Comparison of ENCODE assay signal across 28 mouse cellular contexts in genomic region chr16:21833469-21833868, GRCm38 (mm10). TPM values are rescaled to one million over a fixed set of nuclear protein-coding genes. Genes with fewer than 3 reads are reported as not detected.
DNase-seq lines count a peak whose midpoint lies in the region; ATAC-seq and TF ChIP-seq lines count a peak whose summit lies in the region.
"Had no signal": no experiment of that assay in that cellular context is flagged by ENCODE, and none has a peak within 500 bp of the region (broad histone marks: within the 10 kb centered on the region; RNA-seq: fewer than 3 reads in every experiment).

No protein-coding gene starts in this region.

- no peak overlapping the region for H3K9ac ChIP-seq in kidney, postnatal 0 days (ENCODE audit: low read depth, low read length)
- H3K9ac ChIP-seq in kidney, embryonic 14.5 days (ENCODE audit: low read depth, low read length), result no peak overlapping the region
- no peak overlapping the region for H3K9ac ChIP-seq in midbrain, embryonic 14.5 days (replicated peaks; ENCODE audit: low read length)
- no peak overlapping the region for H3K9ac ChIP-seq in midbrain, embryonic 11.5 days (ENCODE audit: low read length)
- no peak overlapping the region for H3K9ac ChIP-seq in CH12.LX (ENCODE audit: insufficient read depth, low read depth)
- H3K9ac ChIP-seq: heart, embryonic 13.5 days; hindbrain, embryonic 14.5 days; limb, embryonic 12.5 days had no signal

- no peak overlapping the region for H3K4me2 ChIP-seq in kidney, postnatal 0 days (ENCODE audit: low read length)
- H3K4me2 ChIP-seq in kidney, embryonic 14.5 days (replicated peaks; ENCODE audit: low read depth, low read length), result no peak overlapping the region
- no peak overlapping the region for H3K4me2 ChIP-seq in midbrain, embryonic 14.5 days (ENCODE audit: low read length)
- H3K4me2 ChIP-seq in midbrain, embryonic 11.5 days, result no peak overlapping the region
- H3K4me2 ChIP-seq in CH12.LX (ENCODE audit: insufficient read depth, low read depth, poor library complexity, severe bottlenecking), result no peak overlapping the region
- H3K4me2 ChIP-seq: heart, embryonic 13.5 days; hindbrain, embryonic 14.5 days; limb, embryonic 12.5 days had no signal

- H3K9me3 ChIP-seq in kidney, postnatal 0 days (replicated peaks; ENCODE audit: low read length), result no peaks in the 10 kb centered on the region
- no peaks in the 10 kb centered on the region for H3K9me3 ChIP-seq in kidney, embryonic 14.5 days (ENCODE audit: control insufficient read depth, low read length)
- H3K9me3 ChIP-seq in midbrain, embryonic 14.5 days (ENCODE audit: control insufficient read depth, low read length), result no peaks in the 10 kb centered on the region
- H3K9me3 ChIP-seq in midbrain, embryonic 11.5 days (ENCODE audit: control insufficient read depth, low read length), result no peaks in the 10 kb centered on the region
- H3K9me3 ChIP-seq in CH12.LX (replicated peaks; ENCODE audit: low read length), result no peaks in the 10 kb centered on the region
- H3K9me3 ChIP-seq: G1E; heart, embryonic 13.5 days; limb, embryonic 12.5 days; midbrain, embryonic 10.5 days had no signal

- TF ChIP-seq EP300 in CH12.LX (IDR thresholded peaks at IDR 0.05; ENCODE audit: low read length), result no peak

- TF ChIP-seq CTCF in kidney, postnatal 0 days (IDR thresholded peaks at IDR 0.05; ENCODE audit: low read depth), result peak; percentile 32; the same call in 1 of the 2 replicates
- TF ChIP-seq CTCF in CH12.LX (conservative IDR thresholded peaks at IDR 0.05 in 1 of 2, IDR thresholded peaks at IDR 0.05 in 1 of 2; ENCODE audit: low read depth in 2 of 2, low read length in 2 of 2), result peak in 1 of 2 experiments; percentile 65; a peak in 2 of 4 replicates

- H3K36me3 ChIP-seq in kidney, postnatal 0 days (ENCODE audit: insufficient read depth, low read length), result no peaks in the 10 kb centered on the region
- H3K36me3 ChIP-seq in kidney, embryonic 14.5 days (ENCODE audit: control insufficient read depth, insufficient read depth, low read length), result no peaks in the 10 kb centered on the region
- no peaks in the 10 kb centered on the region for H3K36me3 ChIP-seq in midbrain, embryonic 14.5 days (ENCODE audit: control insufficient read depth, insufficient read depth, low read length)
- H3K36me3 ChIP-seq in midbrain, embryonic 11.5 days (ENCODE audit: control insufficient read depth, insufficient read depth, low read length), result no peaks in the 10 kb centered on the region
- no peaks in the 10 kb centered on the region for H3K36me3 ChIP-seq in CH12.LX (replicated peaks in 1 of 2; ENCODE audit: control insufficient read depth in 1 of 2, insufficient read depth in 1 of 2, low read length in 1 of 2)
- H3K36me3 ChIP-seq: G1E; heart, embryonic 13.5 days; limb, embryonic 12.5 days; midbrain, embryonic 10.5 days had no signal

- WGBS in kidney, postnatal 0 days, result 87% methylated on average over 1 of the region's 1 CpGs
- WGBS in kidney, embryonic 14.5 days, result 93% methylated on average over 1 of the region's 1 CpGs
- 63% methylated on average over 1 of the region's 1 CpGs for WGBS in midbrain, embryonic 14.5 days
- WGBS in midbrain, embryonic 11.5 days, result 59% methylated on average over 1 of the region's 1 CpGs

- in situ Hi-C loops in CH12.LX (cut with MboI; ENCODE audit: low pct_ligation_motif_present, low pct_unique_long_range_greater_than_20kb, low sequenced_read_pairs), result loop anchor here (10.0 to 25.0 kb wide), 2 partner anchors 179 to 291 kb away; partner anchors contain the start of gene Senp2

- TF ChIP-seq RAD21 in CH12.LX (IDR thresholded peaks at IDR 0.05; ENCODE audit: low read depth, low read length), result peak; percentile 64

- no peak for ATAC-seq in kidney, postnatal 0 days (replicated peaks; ENCODE audit: low FRiP score, low read depth)
- ATAC-seq in kidney, embryonic 14.5 days (ENCODE audit: low FRiP score, low TSS enrichment), result no peak
- no peak for ATAC-seq in midbrain, embryonic 14.5 days (ENCODE audit: low FRiP score, low TSS enrichment)
- no peak for ATAC-seq in midbrain, embryonic 11.5 days (ENCODE audit: low FRiP score)
- ATAC-seq: forebrain, embryonic 16.5 days had no signal

- H3K79me2 ChIP-seq in CH12.LX (replicated peaks; ENCODE audit: control insufficient read depth, extremely low read depth, insufficient read depth, poor library complexity, severe bottlenecking), result no peaks in the 10 kb centered on the region

- no peaks in the 10 kb centered on the region for H3K4me1 ChIP-seq in kidney, postnatal 0 days (replicated peaks; ENCODE audit: insufficient read depth, low read length)
- H3K4me1 ChIP-seq in kidney, embryonic 14.5 days (ENCODE audit: control insufficient read depth, insufficient read depth, low read length), result no peaks in the 10 kb centered on the region
- H3K4me1 ChIP-seq in midbrain, embryonic 14.5 days (ENCODE audit: control insufficient read depth, insufficient read depth, low read length), result no peaks in the 10 kb centered on the region
- 0 out of 2 replicates have a peak, but pooled peaks cover 2% of the 10 kb centered on the region for H3K4me1 ChIP-seq in midbrain, embryonic 11.5 days (ENCODE audit: control insufficient read depth, insufficient read depth, low read length)
- H3K4me1 ChIP-seq in CH12.LX (ENCODE audit: control insufficient read depth in 1 of 2, insufficient read depth in 2 of 2), result peaks cover 5 to 27% of the 10 kb centered on the region in 2 experiments
- H3K4me1 ChIP-seq: heart, embryonic 13.5 days had no signal

- H3K4me3 ChIP-seq in kidney, postnatal 0 days (replicated peaks; ENCODE audit: low read depth, low read length), result no peak overlapping the region
- H3K4me3 ChIP-seq in kidney, embryonic 14.5 days (ENCODE audit: low read length), result no peak overlapping the region
- H3K4me3 ChIP-seq in midbrain, embryonic 14.5 days (replicated peaks; ENCODE audit: low read depth, low read length), result no peak overlapping the region
- H3K4me3 ChIP-seq in midbrain, embryonic 11.5 days (ENCODE audit: low read depth, low read length), result no peak overlapping the region
- H3K4me3 ChIP-seq in CH12.LX (replicated peaks in 1 of 3; ENCODE audit: low read depth in 2 of 3, low read length in 2 of 3, poor library complexity in 1 of 3), result no peak overlapping the region
- H3K4me3 ChIP-seq: erythroblast, embryonic 14.5 days; heart, embryonic 13.5 days; left cerebral cortex, adult 2 months; limb, embryonic 12.5 days; midbrain, embryonic 10.5 days had no signal

- TF ChIP-seq POLR2A in CH12.LX (IDR thresholded peaks at IDR 0.05; ENCODE audit: low read depth, low read length), result no peak

- H3K27ac ChIP-seq in kidney, postnatal 0 days, result no peak overlapping the region
- no peak overlapping the region for H3K27ac ChIP-seq in kidney, embryonic 14.5 days (ENCODE audit: low read depth, low read length)
- no peak overlapping the region for H3K27ac ChIP-seq in midbrain, embryonic 14.5 days (replicated peaks; ENCODE audit: low read depth, low read length)
- no peak overlapping the region for H3K27ac ChIP-seq in midbrain, embryonic 11.5 days (ENCODE audit: low read depth, low read length)
- no peak overlapping the region for H3K27ac ChIP-seq in CH12.LX (ENCODE audit: insufficient read depth, low read depth)
- H3K27ac ChIP-seq: heart, embryonic 13.5 days; hindbrain, embryonic 14.5 days; left cerebral cortex, adult 2 months; limb, embryonic 12.5 days; midbrain, embryonic 10.5 days had no signal

- no peaks in the 10 kb centered on the region for H3K27me3 ChIP-seq in kidney, postnatal 0 days (ENCODE audit: insufficient read depth, low read length)
- H3K27me3 ChIP-seq in kidney, embryonic 14.5 days (ENCODE audit: control insufficient read depth, insufficient read depth, low read length), result no peaks in the 10 kb centered on the region
- H3K27me3 ChIP-seq in midbrain, embryonic 14.5 days (ENCODE audit: control insufficient read depth, insufficient read depth, low read length), result no peaks in the 10 kb centered on the region
- H3K27me3 ChIP-seq in midbrain, embryonic 11.5 days (ENCODE audit: control insufficient read depth, insufficient read depth, low read length), result no peaks in the 10 kb centered on the region
- H3K27me3 ChIP-seq in CH12.LX (replicated peaks), result no peaks in the 10 kb centered on the region
- H3K27me3 ChIP-seq: heart, embryonic 13.5 days; limb, embryonic 12.5 days had no signal

- no peak for DNase-seq in kidney, postnatal 0 days (ENCODE audit: low spot score)
- peak; percentile 39 for DNase-seq in midbrain, embryonic 14.5 days
- no peak for DNase-seq in midbrain, embryonic 11.5 days (ENCODE audit: low spot score, missing footprints)
- peak; percentile 41 for DNase-seq in 3T3-L1 (ENCODE audit: low read depth, low spot score)
- no peak for DNase-seq in CH12.LX (ENCODE audit: extremely low read depth)
- DNase-seq in cerebellum, postnatal 36 days, result no peak
- no peak for DNase-seq in heart, adult 18-20 months
- DNase-seq: adrenal gland, postnatal 25 days; cerebellum, adult 18-20 months; gastrocnemius, postnatal 25 days; heart, postnatal 10 days; kidney, adult 18-20 months; kidney, postnatal 10 days; lung, postnatal 10 days; spleen, adult 18-20 months; thymus, adult 2 months had no signal

- dilution Hi-C loops in CH12.LX (cut with MboI; ENCODE audit: extremely low pct_ligation_motif_present, extremely low pct_unique_long_range_greater_than_20kb, low sequenced_read_pairs), result no loop called here

TF ChIP-seq in CH12.LX, 34 proteins besides CTCF, POLR2A, EP300 and RAD21 (continues in another document):
- TF ChIP-seq GABPA (IDR thresholded peaks at IDR 0.05; ENCODE audit: insufficient replicate concordance, low read depth, low read length) (no peak), PAX5 (IDR thresholded peaks at IDR 0.05; ENCODE audit: low read length) (no peak), SMC3 (IDR thresholded peaks at IDR 0.05; ENCODE audit: low read depth, low read length) (peak; percentile 59)

RNA-seq across cellular contexts. Expression of gene Map3k13, which starts 39.3 kb away (rescaled TPM):
- polyA plus RNA-seq in kidney, postnatal 0 days (2015; fragmentation: Nextera tagmentation; extraction: Ambion mirVana), result 0.53 and 0.66 TPM in 2 replicates
- 0.60 and 1.2 TPM in 2 replicates for polyA plus RNA-seq in kidney, embryonic 14.5 days (2014; fragmentation: Nextera tagmentation; extraction: Ambion mirVana)
- 6.6 and 9.3 TPM in 2 replicates for polyA plus RNA-seq in midbrain, embryonic 14.5 days (2014; fragmentation: Nextera tagmentation; extraction: Ambion mirVana)
- 5.1 and 7.0 TPM in 2 replicates for polyA plus RNA-seq in midbrain, embryonic 11.5 days (2014; fragmentation: Nextera tagmentation; extraction: Ambion mirVana)
- total RNA-seq in CH12.LX (2012; rRNA removed) (0.42 and 0.89 TPM in 2 replicates), CH12.LX (2014; rRNA removed) (0.20 and 0.32 TPM in 2 replicates)
- polyA plus RNA-seq in CH12.LX (2012; ENCODE audit: insufficient read length, low read depth), result 1.3 TPM in 2 replicates
- under 1 TPM; 0.77 to 0.87 TPM for total RNA-seq in heart, adult 18-20 months (2021)
- total RNA-seq: hematopoietic stem cell, adult 5-6 weeks; megakaryocyte progenitor cell, adult 5-6 weeks; monocyte, adult 5-6 weeks had no signal

RNA-seq across cellular contexts. Expression of gene Ehhadh, which starts 45.9 kb away (rescaled TPM):
- polyA plus RNA-seq in kidney, postnatal 0 days (2015; fragmentation: Nextera tagmentation; extraction: Ambion mirVana), result 16.5 and 17.8 TPM in 2 replicates
- polyA plus RNA-seq in kidney, embryonic 14.5 days (2014; fragmentation: Nextera tagmentation; extraction: Ambion mirVana), result 1.1 and 1.9 TPM in 2 replicates
- 1.2 and 1.6 TPM in 2 replicates for polyA plus RNA-seq in midbrain, embryonic 14.5 days (2014; fragmentation: Nextera tagmentation; extraction: Ambion mirVana)
- 1.9 and 2.0 TPM in 2 replicates for polyA plus RNA-seq in midbrain, embryonic 11.5 days (2014; fragmentation: Nextera tagmentation; extraction: Ambion mirVana)
- total RNA-seq in CH12.LX (2012; rRNA removed) (2.9 TPM in 2 replicates), CH12.LX (2014; rRNA removed) (0.47 and 0.93 TPM in 2 replicates)
- polyA plus RNA-seq in CH12.LX (2012; ENCODE audit: insufficient read length, low read depth), result 0.86 and 1.1 TPM in 2 replicates
- 10 to 100 TPM; 12.2 to 19.0 TPM for total RNA-seq in heart, adult 18-20 months (2021)

Comparison
In these comparisons a context has a peak if more than half of its experiments do, and no peak if none do; other contexts are left out.
1. DNase-seq: peak in midbrain, embryonic 14.5 days (single experiment) and 3T3-L1 (single experiment); none in kidney, postnatal 0 days (single experiment), midbrain, embryonic 11.5 days (single experiment), CH12.LX (single experiment), cerebellum, postnatal 36 days (0 of 2) and heart, adult 18-20 months (0 of 2).